Mouse (Mus musculus) testis, adult 2 months (tissue): Measurements from ENCODE around the gene Tmem169.

Experiments used
- CTCF ChIP-seq: fragments of 200-500 bp; IDR thresholded peaks from 2 replicates; pipeline ENCODE4 v1.5.1; 2012; ENCODE audit warnings: low read depth, mild to moderate bottlenecking, inconsistent platforms, low read length, moderate library complexity; ENCODE audit not compliant: control insufficient read depth, insufficient read depth, insufficient replicate concordance
- POLR2A ChIP-seq: fragments of 200-500 bp; IDR thresholded peaks from 2 replicates; pipeline ENCODE4 v1.6.1; 2012; ENCODE audit warnings: low read depth, mild to moderate bottlenecking, inconsistent platforms, low read length, moderate library complexity; ENCODE audit not compliant: control insufficient read depth

- TF ChIP-seq CTCF: no peak
- no peak for TF ChIP-seq POLR2A
Measured at GRCm38 (mm10) chr1:72253881-72254491, 30.2 kb upstream of the Tmem169 start.
